15 mouse cellular contexts compared by ENCODE assay signal in the genomic region with DNA sequence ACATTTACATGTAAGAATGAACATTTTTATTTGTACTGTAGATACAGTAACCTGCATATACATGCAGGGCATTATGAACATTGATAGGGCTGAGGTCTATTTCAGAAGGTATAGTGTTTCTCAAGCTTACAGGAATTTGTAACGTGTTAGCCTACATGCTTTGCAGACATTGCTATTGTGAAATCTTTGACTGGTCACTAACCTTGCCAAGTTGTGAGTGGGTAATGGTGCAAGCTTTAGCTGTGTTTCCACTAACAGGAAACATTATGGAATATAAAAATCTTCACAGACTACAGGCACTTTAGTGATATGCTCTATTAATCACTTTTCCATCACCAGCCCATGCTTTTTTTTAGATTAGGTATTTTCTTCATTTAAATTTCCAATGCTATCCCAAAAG.
"Had no signal": no experiment of that assay in that cellular context is flagged by ENCODE, and none has a peak within 500 bp of the region (broad histone marks: within the 10 kb centered on the region; RNA-seq: fewer than 3 reads in every experiment).

No protein-coding gene starts in this region.

- H3K9ac ChIP-seq: liver, embryonic 15.5 days; liver, postnatal 0 days; lung, embryonic 14.5 days; midbrain, embryonic 12.5 days; midbrain, embryonic 15.5 days; neural tube, embryonic 12.5 days; stomach, embryonic 15.5 days had no signal

- H3K9me3 ChIP-seq: liver, embryonic 15.5 days; midbrain, embryonic 10.5 days; midbrain, embryonic 12.5 days; midbrain, embryonic 15.5 days; neural tube, embryonic 12.5 days; stomach, embryonic 15.5 days had no signal

- H3K4me3 ChIP-seq: liver, embryonic 15.5 days; midbrain, embryonic 10.5 days; midbrain, embryonic 12.5 days; midbrain, embryonic 15.5 days; neural tube, embryonic 12.5 days; stomach, embryonic 15.5 days had no signal

- H3K4me2 ChIP-seq: liver, embryonic 15.5 days; lung, embryonic 14.5 days; midbrain, embryonic 12.5 days; midbrain, embryonic 15.5 days; neural tube, embryonic 12.5 days; stomach, embryonic 15.5 days had no signal

- H3K4me1 ChIP-seq: liver, embryonic 15.5 days; midbrain, embryonic 10.5 days; midbrain, embryonic 12.5 days; midbrain, embryonic 15.5 days; neural tube, embryonic 12.5 days; stomach, embryonic 15.5 days had no signal

- DNase-seq: liver, postnatal 0 days; lung, embryonic 14.5 days; lung, postnatal 14 days; right cerebral cortex, postnatal 14 days; thymus, adult 2 months; thymus, postnatal 25 days; thymus, postnatal 4 days had no signal

- ATAC-seq: liver, postnatal 0 days; midbrain, embryonic 15.5 days had no signal

- H3K27me3 ChIP-seq: liver, embryonic 15.5 days; midbrain, embryonic 12.5 days; midbrain, embryonic 15.5 days; neural tube, embryonic 12.5 days; stomach, embryonic 15.5 days had no signal

- H3K36me3 ChIP-seq: liver, embryonic 15.5 days; midbrain, embryonic 10.5 days; midbrain, embryonic 12.5 days; midbrain, embryonic 15.5 days; neural tube, embryonic 12.5 days; stomach, embryonic 15.5 days had no signal

- H3K27ac ChIP-seq: liver, embryonic 15.5 days; macrophage; midbrain, embryonic 10.5 days; midbrain, embryonic 12.5 days; midbrain, embryonic 15.5 days; neural tube, embryonic 12.5 days; stomach, embryonic 15.5 days; stomach, postnatal 0 days had no signal
